19 mouse cellular contexts compared by ENCODE assay signal in genomic region chr3:29768592-29768991, GRCm38 (mm10).
DNase-seq lines count a peak whose midpoint lies in the region; ATAC-seq and TF ChIP-seq lines count a peak whose summit lies in the region.
"Had no signal": no experiment of that assay in that cellular context is flagged by ENCODE, and none has a peak within 500 bp of the region (broad histone marks: within the 10 kb centered on the region; RNA-seq: fewer than 3 reads in every experiment).

No protein-coding gene starts in this region.

- TF ChIP-seq POLR2A in CH12.LX (IDR thresholded peaks at IDR 0.05; ENCODE audit: low read depth, low read length) = no peak

- H3K4me3 ChIP-seq in CH12.LX (replicated peaks in 1 of 3; ENCODE audit: low read depth in 2 of 3, low read length in 2 of 3, poor library complexity in 1 of 3) (no peak overlapping the region), ES-E14 (ENCODE audit: insufficient read depth in 1 of 2, low read depth in 1 of 2, low read length in 2 of 2, poor library complexity in 1 of 2, severe bottlenecking in 1 of 2) (no peak overlapping the region)
- H3K4me3 ChIP-seq in midbrain, embryonic 13.5 days (replicated peaks) = no peak overlapping the region
- H3K4me3 ChIP-seq: embryonic facial prominence, embryonic 10.5 days; forebrain, embryonic 13.5 days; heart, embryonic 10.5 days; hindbrain, embryonic 12.5 days had no signal

- dilution Hi-C loops in CH12.LX (cut with MboI; ENCODE audit: extremely low pct_ligation_motif_present, extremely low pct_unique_long_range_greater_than_20kb, low sequenced_read_pairs) = no loop called here

- TF ChIP-seq RAD21 in CH12.LX (IDR thresholded peaks at IDR 0.05; ENCODE audit: low read depth, low read length) = no peak

- TF ChIP-seq EP300 in CH12.LX (IDR thresholded peaks at IDR 0.05; ENCODE audit: low read length) = no peak

- no peaks in the 10 kb centered on the region for H3K9me3 ChIP-seq in CH12.LX (replicated peaks; ENCODE audit: low read length)
- H3K9me3 ChIP-seq in ES-E14 (ENCODE audit: control insufficient read depth, insufficient read depth, low read depth, low read length) = no peaks in the 10 kb centered on the region
- no peaks in the 10 kb centered on the region for H3K9me3 ChIP-seq in midbrain, embryonic 13.5 days
- H3K9me3 ChIP-seq: embryonic facial prominence, embryonic 10.5 days; forebrain, embryonic 13.5 days; heart, embryonic 10.5 days; hindbrain, embryonic 12.5 days had no signal

- H3K36me3 ChIP-seq in CH12.LX (replicated peaks in 1 of 2; ENCODE audit: control insufficient read depth in 1 of 2, insufficient read depth in 1 of 2, low read length in 1 of 2) (no peaks in the 10 kb centered on the region), ES-E14 (ENCODE audit: control insufficient read depth, insufficient read depth, low read length, poor library complexity, severe bottlenecking) (no peaks in the 10 kb centered on the region)
- no peaks in the 10 kb centered on the region for H3K36me3 ChIP-seq in midbrain, embryonic 13.5 days
- H3K36me3 ChIP-seq: embryonic facial prominence, embryonic 10.5 days; heart, embryonic 10.5 days; hindbrain, embryonic 12.5 days had no signal

- DNase-seq in CH12.LX (ENCODE audit: extremely low read depth) (peak; percentile 40), ES-E14 (ENCODE audit: low read depth, low spot score) (peak; percentile 36), ZHBTc4 (ENCODE audit: low read depth, low spot score) (peak; percentile 60)
- DNase-seq in adrenal gland, adult 8-10 months = no peak
- no peak for DNase-seq in spleen, postnatal 10 days (ENCODE audit: low spot score in 2 of 2)
- DNase-seq: adrenal gland, postnatal 14 days; cerebellum, adult 18-20 months; cerebellum, postnatal 10 days; gastrocnemius, postnatal 36 days; heart, adult 11 months; heart, postnatal 10 days; heart, postnatal 4 days; kidney, adult 11 months had no signal

- H3K27ac ChIP-seq in CH12.LX (ENCODE audit: insufficient read depth, low read depth) = no peak overlapping the region
- no peak overlapping the region for H3K27ac ChIP-seq in ES-E14 (ENCODE audit: insufficient read depth, low read depth, low read length, poor library complexity, severe bottlenecking)
- H3K27ac ChIP-seq in midbrain, embryonic 13.5 days = no peak overlapping the region
- H3K27ac ChIP-seq: embryonic facial prominence, embryonic 10.5 days; forebrain, embryonic 13.5 days; heart, embryonic 10.5 days; hindbrain, embryonic 12.5 days; hindbrain, postnatal 0 days had no signal

- no peaks in the 10 kb centered on the region for H3K27me3 ChIP-seq in CH12.LX (replicated peaks)
- H3K27me3 ChIP-seq in midbrain, embryonic 13.5 days = no peaks in the 10 kb centered on the region
- H3K27me3 ChIP-seq: forebrain, embryonic 13.5 days; hindbrain, embryonic 12.5 days had no signal

- no peak overlapping the region for H3K9ac ChIP-seq in CH12.LX (ENCODE audit: insufficient read depth, low read depth)
- no peak overlapping the region for H3K9ac ChIP-seq in ES-E14 (ENCODE audit: insufficient read depth, low read depth, low read length, poor library complexity, severe bottlenecking)
- H3K9ac ChIP-seq in midbrain, embryonic 13.5 days (replicated peaks) = no peak overlapping the region
- H3K9ac ChIP-seq: forebrain, embryonic 13.5 days; hindbrain, embryonic 12.5 days had no signal

- no peaks in the 10 kb centered on the region for H3K79me2 ChIP-seq in CH12.LX (replicated peaks; ENCODE audit: control insufficient read depth, extremely low read depth, insufficient read depth, poor library complexity, severe bottlenecking)

- TF ChIP-seq CTCF in CH12.LX (conservative IDR thresholded peaks at IDR 0.05 in 1 of 2, IDR thresholded peaks at IDR 0.05 in 1 of 2; ENCODE audit: low read depth in 2 of 2, low read length in 2 of 2) = no peak

- 68% methylated on average over 5 of the region's 5 CpGs for WGBS in midbrain, embryonic 13.5 days

- no peak for ATAC-seq in midbrain, embryonic 13.5 days
- ATAC-seq: forebrain, embryonic 13.5 days; hindbrain, postnatal 0 days had no signal

- H3K4me2 ChIP-seq in CH12.LX (ENCODE audit: insufficient read depth, low read depth, poor library complexity, severe bottlenecking) = no peak overlapping the region
- no peak overlapping the region for H3K4me2 ChIP-seq in midbrain, embryonic 13.5 days (replicated peaks)
- H3K4me2 ChIP-seq: forebrain, embryonic 13.5 days; hindbrain, embryonic 12.5 days had no signal

- in situ Hi-C loops in CH12.LX (cut with MboI; ENCODE audit: low pct_ligation_motif_present, low pct_unique_long_range_greater_than_20kb, low sequenced_read_pairs) (no loop called here), ES-E14 (cut with MboI; ENCODE audit: low sequenced_read_pairs in 2 of 2, unreplicated experiment in 2 of 2) (no loop called here)

- H3K4me1 ChIP-seq in CH12.LX (ENCODE audit: control insufficient read depth in 1 of 2, insufficient read depth in 2 of 2) (peaks cover 0 to 16% of the 10 kb centered on the region in 2 experiments; a peak in 2 of 4 replicates), ES-E14 (ENCODE audit: control insufficient read depth in 2 of 2, insufficient read depth in 2 of 2, low read length in 2 of 2, poor library complexity in 1 of 2) (peaks cover 0 to 3% of the 10 kb centered on the region in 2 experiments; a peak in 2 of 4 replicates)
- no peaks in the 10 kb centered on the region for H3K4me1 ChIP-seq in midbrain, embryonic 13.5 days (replicated peaks)
- H3K4me1 ChIP-seq: embryonic facial prominence, embryonic 10.5 days; forebrain, embryonic 13.5 days; heart, embryonic 10.5 days; hindbrain, embryonic 12.5 days had no signal

TF ChIP-seq in CH12.LX, 34 proteins besides CTCF, POLR2A, EP300 and RAD21:
- TF ChIP-seq ETS1 (conservative IDR thresholded peaks at IDR 0.05; ENCODE audit: low read depth, low read length) (no peak), HCFC1 (IDR thresholded peaks at IDR 0.05; ENCODE audit: low read depth, low read length) (no peak), NELFE (IDR thresholded peaks at IDR 0.05; ENCODE audit: low read depth, low read length) (no peak)
TF ChIP-seq in CH12.LX: peak in this region for 0.

TF ChIP-seq in ES-E14, 5 proteins besides CTCF, POLR2A, EP300 and RAD21:
- TF ChIP-seq CHD2 (IDR thresholded peaks at IDR 0.05; ENCODE audit: low read depth, low read length) (no peak; the same call in 1 of the 2 replicates), HCFC1 (IDR thresholded peaks at IDR 0.05; ENCODE audit: borderline replicate concordance, insufficient read depth, low read length) (no peak), ZC3H11A (IDR thresholded peaks at IDR 0.05; ENCODE audit: borderline replicate concordance, low read depth, low read length) (no peak), ZNF384 (IDR thresholded peaks at IDR 0.05; ENCODE audit: low read depth, low read length) (no peak), MAFK (IDR thresholded peaks at IDR 0.05; ENCODE audit: insufficient read depth, low read depth, low read length) (peak; percentile 70; the same call in 1 of the 2 replicates)

Comparison
In these comparisons a context has a peak if more than half of its experiments do, and no peak if none do; other contexts are left out.
1. DNase-seq: peak in CH12.LX (single experiment), ES-E14 (single experiment) and ZHBTc4 (single experiment); none in adrenal gland, adult 8-10 months (single experiment) and spleen, postnatal 10 days (0 of 2).